Comparison of ENCODE assay signal across 8 mouse cellular contexts in the genomic region with DNA sequence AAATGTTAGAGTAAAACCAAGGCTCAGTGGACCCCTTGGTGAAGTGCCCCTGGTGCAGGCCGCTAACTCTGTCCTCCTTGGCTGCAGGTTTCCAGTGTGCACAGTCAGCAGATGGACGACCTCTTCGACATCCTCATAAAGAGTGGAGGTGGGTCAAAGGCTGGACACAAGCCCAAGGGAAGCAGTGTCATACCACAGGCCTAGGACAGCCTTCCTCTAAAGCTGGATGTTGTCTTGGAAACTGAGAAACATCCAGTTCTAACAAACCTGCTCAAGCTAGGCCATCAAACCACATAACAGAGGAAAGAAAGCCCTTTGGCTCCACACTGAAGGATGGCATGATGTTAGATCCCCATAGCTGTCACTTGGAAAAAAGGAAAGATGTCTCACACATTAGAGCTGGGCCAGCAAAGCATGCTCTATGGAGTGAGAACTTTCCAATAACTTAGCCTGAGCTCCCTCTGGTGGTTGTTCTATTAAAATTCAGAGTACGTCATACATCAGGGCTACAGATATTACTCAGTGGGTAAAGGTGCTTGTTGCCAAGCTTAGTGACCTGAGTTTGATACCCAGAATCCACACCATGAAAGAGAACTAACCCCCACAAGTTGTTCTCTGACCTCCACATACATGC.
DNase-seq lines count a peak whose midpoint lies in the region; ATAC-seq and TF ChIP-seq lines count a peak whose summit lies in the region.

No protein-coding gene starts in this region.

- dilution Hi-C loops in CH12.LX (cut with MboI; ENCODE audit: extremely low pct_ligation_motif_present, extremely low pct_unique_long_range_greater_than_20kb, low sequenced_read_pairs), result no loop called here

- TF ChIP-seq RAD21 in CH12.LX (IDR thresholded peaks at IDR 0.05; ENCODE audit: low read depth, low read length), result peak; percentile 86

- no peak overlapping the region for H3K9ac ChIP-seq in heart, embryonic 16.5 days (ENCODE audit: low read length)
- H3K9ac ChIP-seq in CH12.LX (ENCODE audit: insufficient read depth, low read depth), result no peak overlapping the region
- no peak overlapping the region for H3K9ac ChIP-seq in kidney, postnatal 0 days (ENCODE audit: low read depth, low read length)
- H3K9ac ChIP-seq in midbrain, embryonic 13.5 days (replicated peaks), result no peak overlapping the region

- no peak for DNase-seq in heart, postnatal 25 days (ENCODE audit: low spot score)
- peak; percentile 83 for DNase-seq in CH12.LX (ENCODE audit: extremely low read depth)
- DNase-seq in brain, embryonic 14.5 days (ENCODE audit: low read depth), result peak; percentile 79
- peak; percentile 56 for DNase-seq in forelimb bud, embryonic 11.5 days (ENCODE audit: low read depth, low spot score)
- DNase-seq in kidney, postnatal 0 days (ENCODE audit: low spot score), result peak; percentile 91
- DNase-seq in urinary bladder, postnatal 4 days (ENCODE audit: low spot score in 2 of 2), result no peak

- peak; percentile 63 for ATAC-seq in heart, embryonic 16.5 days (replicated peaks; ENCODE audit: extremely low read depth, insufficient read depth, low FRiP score)
- peak; percentile 78; the same call in 1 of the 2 replicates for ATAC-seq in kidney, postnatal 0 days (replicated peaks; ENCODE audit: low FRiP score, low read depth)
- ATAC-seq in midbrain, embryonic 13.5 days, result peak; percentile 72

- no peaks in the 10 kb centered on the region for H3K4me1 ChIP-seq in heart, embryonic 16.5 days (ENCODE audit: control insufficient read depth, insufficient read depth, low read length)
- H3K4me1 ChIP-seq in CH12.LX (ENCODE audit: control insufficient read depth in 1 of 2, insufficient read depth in 2 of 2), result peaks cover 0 to 4% of the 10 kb centered on the region in 2 experiments; a peak in 1 of 4 replicates
- no peaks in the 10 kb centered on the region for H3K4me1 ChIP-seq in kidney, postnatal 0 days (replicated peaks; ENCODE audit: insufficient read depth, low read length)
- no peaks in the 10 kb centered on the region for H3K4me1 ChIP-seq in midbrain, embryonic 13.5 days (replicated peaks)

- peaks cover 67% of the 10 kb centered on the region for H3K36me3 ChIP-seq in heart, embryonic 16.5 days (ENCODE audit: control insufficient read depth, insufficient read depth)
- peaks cover 14 to 76% of the 10 kb centered on the region in 2 experiments for H3K36me3 ChIP-seq in CH12.LX (replicated peaks in 1 of 2; ENCODE audit: control insufficient read depth in 1 of 2, insufficient read depth in 1 of 2, low read length in 1 of 2)
- H3K36me3 ChIP-seq in kidney, postnatal 0 days (ENCODE audit: insufficient read depth, low read length), result peaks cover 62% of the 10 kb centered on the region
- H3K36me3 ChIP-seq in midbrain, embryonic 13.5 days, result peaks cover 73% of the 10 kb centered on the region

- no peaks in the 10 kb centered on the region for H3K79me2 ChIP-seq in CH12.LX (replicated peaks; ENCODE audit: control insufficient read depth, extremely low read depth, insufficient read depth, poor library complexity, severe bottlenecking)

- in situ Hi-C loops in CH12.LX (cut with MboI; ENCODE audit: low pct_ligation_motif_present, low pct_unique_long_range_greater_than_20kb, low sequenced_read_pairs), result loop anchor here (10.0 kb wide), 2 partner anchors 265 to 295 kb away; no protein-coding TSS in a partner anchor

- TF ChIP-seq POLR2A in CH12.LX (IDR thresholded peaks at IDR 0.05; ENCODE audit: low read depth, low read length), result no peak
- no peak for TF ChIP-seq POLR2A in brain, embryonic 14.5 days (IDR thresholded peaks at IDR 0.05; ENCODE audit: borderline replicate concordance, extremely low read depth, insufficient read depth, insufficient read length, poor library complexity, severe bottlenecking)

- no peak overlapping the region for H3K4me2 ChIP-seq in heart, embryonic 16.5 days (ENCODE audit: low read depth, low read length)
- H3K4me2 ChIP-seq in CH12.LX (ENCODE audit: insufficient read depth, low read depth, poor library complexity, severe bottlenecking), result no peak overlapping the region
- H3K4me2 ChIP-seq in kidney, postnatal 0 days (ENCODE audit: low read length), result no peak overlapping the region
- H3K4me2 ChIP-seq in midbrain, embryonic 13.5 days (replicated peaks), result no peak overlapping the region

- peak; percentile 35 for TF ChIP-seq EP300 in CH12.LX (IDR thresholded peaks at IDR 0.05; ENCODE audit: low read length)

- H3K27me3 ChIP-seq in heart, embryonic 16.5 days (ENCODE audit: control insufficient read depth, insufficient read depth, low read length), result no peaks in the 10 kb centered on the region
- no peaks in the 10 kb centered on the region for H3K27me3 ChIP-seq in CH12.LX (replicated peaks)
- H3K27me3 ChIP-seq in kidney, postnatal 0 days (ENCODE audit: insufficient read depth, low read length), result no peaks in the 10 kb centered on the region
- no peaks in the 10 kb centered on the region for H3K27me3 ChIP-seq in midbrain, embryonic 13.5 days

- peak; percentile 56 to 95 for TF ChIP-seq CTCF in CH12.LX (conservative IDR thresholded peaks at IDR 0.05 in 1 of 2, IDR thresholded peaks at IDR 0.05 in 1 of 2; ENCODE audit: low read depth in 2 of 2, low read length in 2 of 2)
- peak; percentile 58; the same call in 1 of the 2 replicates for TF ChIP-seq CTCF in brain, embryonic 14.5 days (IDR thresholded peaks at IDR 0.05; ENCODE audit: borderline replicate concordance, extremely low read depth, insufficient read depth, insufficient read length)
- peak; percentile 84 for TF ChIP-seq CTCF in kidney, postnatal 0 days (IDR thresholded peaks at IDR 0.05; ENCODE audit: low read depth)

- no peak overlapping the region for H3K4me3 ChIP-seq in heart, embryonic 16.5 days (ENCODE audit: low read length)
- H3K4me3 ChIP-seq in CH12.LX (replicated peaks in 1 of 3; ENCODE audit: low read depth in 2 of 3, low read length in 2 of 3, poor library complexity in 1 of 3), result no peak overlapping the region
- no peak overlapping the region for H3K4me3 ChIP-seq in kidney, postnatal 0 days (replicated peaks; ENCODE audit: low read depth, low read length)
- H3K4me3 ChIP-seq in midbrain, embryonic 13.5 days (replicated peaks), result no peak overlapping the region

- WGBS in heart, embryonic 16.5 days, result 61% methylated on average over 4 of the region's 4 CpGs
- 60% methylated on average over 4 of the region's 4 CpGs for WGBS in kidney, postnatal 0 days
- WGBS in midbrain, embryonic 13.5 days, result 81% methylated on average over 4 of the region's 4 CpGs

- no peak overlapping the region for H3K27ac ChIP-seq in heart, embryonic 16.5 days (ENCODE audit: low read length)
- no peak overlapping the region for H3K27ac ChIP-seq in CH12.LX (ENCODE audit: insufficient read depth, low read depth)
- no peak overlapping the region for H3K27ac ChIP-seq in kidney, postnatal 0 days
- no peak overlapping the region for H3K27ac ChIP-seq in midbrain, embryonic 13.5 days

- H3K9me3 ChIP-seq in heart, embryonic 16.5 days (replicated peaks; ENCODE audit: control insufficient read depth, low read length), result peaks cover 4% of the 10 kb centered on the region
- H3K9me3 ChIP-seq in CH12.LX (replicated peaks; ENCODE audit: low read length), result peaks cover 4% of the 10 kb centered on the region
- H3K9me3 ChIP-seq in kidney, postnatal 0 days (replicated peaks; ENCODE audit: low read length), result no peaks in the 10 kb centered on the region
- H3K9me3 ChIP-seq in midbrain, embryonic 13.5 days, result no peaks in the 10 kb centered on the region

- intact Hi-C loops in heart, postnatal 25 days (cut with DNase I), result loop anchor here (1.0 to 5.0 kb wide), 2 partner anchors 52 to 251 kb away; no protein-coding TSS in a partner anchor

TF ChIP-seq in CH12.LX, 34 proteins besides CTCF, POLR2A, EP300 and RAD21 (continues in another document):
- TF ChIP-seq MEF2A (IDR thresholded peaks at IDR 0.05; ENCODE audit: borderline replicate concordance, low read depth, low read length) (0 out of 2 replicates have a peak, but pooled peaks have one; percentile 35), ZMIZ1 (IDR thresholded peaks at IDR 0.05; ENCODE audit: low read depth, low read length) (no peak), E2F4 (IDR thresholded peaks at IDR 0.05; ENCODE audit: insufficient replicate concordance, low read depth, low read length) (no peak), MXI1 (IDR thresholded peaks at IDR 0.05; ENCODE audit: low read depth, low read length) (no peak), TCF12 (IDR thresholded peaks at IDR 0.05; ENCODE audit: low read depth, low read length) (no peak), KAT2A (IDR thresholded peaks at IDR 0.05; ENCODE audit: insufficient replicate concordance, low read length) (no peak), MYC (IDR thresholded peaks at IDR 0.05; ENCODE audit: low read depth, low read length) (peak; percentile 85), NRF1 (IDR thresholded peaks at IDR 0.05; ENCODE audit: low read depth, low read length) (no peak), CHD2 (IDR thresholded peaks at IDR 0.05; ENCODE audit: low read length) (no peak), USF2 (conservative IDR thresholded peaks at IDR 0.05; ENCODE audit: low read depth, low read length) (no peak), ZKSCAN1 (IDR thresholded peaks at IDR 0.05; ENCODE audit: borderline replicate concordance, low read depth, low read length) (no peak), ETS1 (conservative IDR thresholded peaks at IDR 0.05; ENCODE audit: low read depth, low read length) (no peak), TBP (conservative IDR thresholded peaks at IDR 0.05; ENCODE audit: low read depth, low read length) (no peak), SIN3A (IDR thresholded peaks at IDR 0.05; ENCODE audit: low read length) (no peak), PAX5 (IDR thresholded peaks at IDR 0.05; ENCODE audit: low read length) (no peak), UBTF (IDR thresholded peaks at IDR 0.05; ENCODE audit: low read depth, low read length) (no peak), IRF4 (IDR thresholded peaks at IDR 0.05; ENCODE audit: low read depth, low read length) (peak; percentile 94), GABPA (IDR thresholded peaks at IDR 0.05; ENCODE audit: insufficient replicate concordance, low read depth, low read length) (no peak), MAFK (IDR thresholded peaks at IDR 0.05; ENCODE audit: insufficient replicate concordance, low read length) (no peak), BHLHE40 (IDR thresholded peaks at IDR 0.05; ENCODE audit: low read depth, low read length) (no peak), NELFE (IDR thresholded peaks at IDR 0.05; ENCODE audit: low read depth, low read length) (no peak; the same call in 1 of the 2 replicates), POLR2AphosphoS2 (IDR thresholded peaks at IDR 0.05; ENCODE audit: low read depth, low read length) (no peak), ZNF384 (IDR thresholded peaks at IDR 0.05; ENCODE audit: low read depth, low read length) (no peak), ZC3H11A (IDR thresholded peaks at IDR 0.05; ENCODE audit: low read depth, low read length) (peak; percentile 58), MAX (IDR thresholded peaks at IDR 0.05; ENCODE audit: low read length) (peak; percentile 52; the same call in 1 of the 2 replicates), USF1 (IDR thresholded peaks at IDR 0.05; ENCODE audit: low read depth, low read length) (no peak), CHD1 (IDR thresholded peaks at IDR 0.05; ENCODE audit: low read depth, low read length) (no peak)

Comparison
In these comparisons a context has a peak if more than half of its experiments do, and no peak if none do; other contexts are left out.
1. DNase-seq: peak in CH12.LX (single experiment), brain, embryonic 14.5 days (single experiment), forelimb bud, embryonic 11.5 days (single experiment) and kidney, postnatal 0 days (single experiment); none in heart, postnatal 25 days (single experiment) and urinary bladder, postnatal 4 days (0 of 2).
2. Peak in every context shown above with its lines, with median percentiles within 50 percentile points of each other: ATAC-seq and CTCF ChIP-seq.